Mouse (Mus musculus) cerebellum, adult 9-11 months (tissue): ENCODE data around the gene Eras.
"Not testable (repeated sequence)": the region's sequence is repeated elsewhere in the genome, so short reads cannot be mapped to it uniquely, and the experiment has no call there.

Source experiments
- DNase-seq: peaks from one replicate; pipeline ENCODE4 v3.0.0; 2022

Eras gene

GRCm38 (mm10) chrX:7928270-7928790 is at the start of gene Eras:
Gene Eras, minus strand, starts transcription at chrX:7928607.
- no peak for DNase-seq

GRCm38 (mm10) chrX:7977892-7978291 is 49.5 kb upstream of the Eras start, which contains the start of gene Gata1:
Gene Gata1, minus strand, starts transcription at chrX:7978071.
- DNase-seq, result no peak

- DNase-seq, result no peak
These were observed 42.9 kb upstream of the Eras start for GRCm38 (mm10) chrX:7971292-7971691.

GRCm38 (mm10) chrX:7968899-7969298 is 40.5 kb upstream of the Eras start:
- no peak for DNase-seq

- no peak for DNase-seq
These were observed 39.8 kb upstream of the Eras start for GRCm38 (mm10) chrX:7968226-7968625.

- no peak for DNase-seq
These were observed 39.3 kb upstream of the Eras start for GRCm38 (mm10) chrX:7967596-7968201.

GRCm38 (mm10) chrX:7966161-7966560 is 37.8 kb upstream of the Eras start:
- DNase-seq, result no peak

GRCm38 (mm10) chrX:7963829-7964626 is 35.6 kb upstream of the Eras start:
- no peak for DNase-seq

GRCm38 (mm10) chrX:7958868-7959267 is 30.5 kb upstream of the Eras start:
- DNase-seq, result no peak

GRCm38 (mm10) chrX:7950091-7950490 is 21.7 kb upstream of the Eras start:
- no peak for DNase-seq

- DNase-seq, result peak; percentile 97
These were observed 19.6 kb upstream of the Eras start for GRCm38 (mm10) chrX:7947900-7948492.

GRCm38 (mm10) chrX:7947108-7947899 is 18.9 kb upstream of the Eras start, which contains the start of gene Hdac6:
Gene Hdac6, minus strand, starts transcription at chrX:7947889.
- DNase-seq, result peak; percentile 50

GRCm38 (mm10) chrX:7945618-7946017 is 17.2 kb upstream of the Eras start:
- DNase-seq, result no peak

- DNase-seq, result no peak
These were observed 9.3 kb upstream of the Eras start for GRCm38 (mm10) chrX:7937667-7938066.

- no peak for DNase-seq
These were observed 8.5 kb upstream of the Eras start for GRCm38 (mm10) chrX:7936874-7937273.

- DNase-seq, result no peak
These were observed 1.3 kb downstream of the Eras start for GRCm38 (mm10) chrX:7927116-7927515.

- no peak for DNase-seq
These were observed 2.1 kb downstream of the Eras start for GRCm38 (mm10) chrX:7926266-7926665.

- DNase-seq, result peak; percentile 40
These were observed 6.4 kb downstream of the Eras start for GRCm38 (mm10) chrX:7922032-7922431.

- DNase-seq, result peak; percentile 75
These were observed 8.6 kb downstream of the Eras start, which contains the start of gene Pcsk1n for GRCm38 (mm10) chrX:7919601-7920383. Gene Pcsk1n, plus strand, starts transcription at chrX:7919822.

GRCm38 (mm10) chrX:7917960-7918359 is 10.4 kb downstream of the Eras start:
- DNase-seq, result not testable (repeated sequence)

GRCm38 (mm10) chrX:7915669-7916068 is 12.7 kb downstream of the Eras start:
- DNase-seq, result not testable (repeated sequence)

GRCm38 (mm10) chrX:7910473-7910872 is 17.9 kb downstream of the Eras start:
- no peak for DNase-seq
